Mouse (Mus musculus): ENCODE results near the gene Sf3a1. TPM values are rescaled to one million over a fixed set of nuclear protein-coding genes. Genes with fewer than 3 reads are reported as not detected.

Sf3a1 gene
- polyA plus RNA-seq, 1 experiment from 2014 or later: 68.7 TPM

- DNase-seq (peak; percentile 98), ATAC-seq (ENCODE audit: insufficient read depth) (peak; percentile 99)
- peak within 1 kb of the TSS; percentile 88 for H3K4me3 ChIP-seq (ENCODE audit: low read depth, low read length)
- peak within 1 kb of the TSS; percentile 84 for H3K4me2 ChIP-seq
- no peaks in the 10 kb centered on the region for H3K4me1 ChIP-seq (ENCODE audit: insufficient read depth)
- no peaks in the 10 kb centered on the region for H3K9me3 ChIP-seq (ENCODE audit: low read depth, low read length)
- H3K9ac ChIP-seq: peak within 1 kb of the TSS; percentile 92
- peaks cover 15% of the 10 kb centered on the region for H3K36me3 ChIP-seq (ENCODE audit: insufficient read depth)
- H3K27me3 ChIP-seq (ENCODE audit: insufficient read depth, low read length): no peaks in the 10 kb centered on the region
- H3K27ac ChIP-seq (ENCODE audit: low read depth): peak within 1 kb of the TSS; percentile 28; the same call in 1 of the 2 replicates
- TF ChIP-seq CTCF (IDR thresholded peaks at IDR 0.05; ENCODE audit: low read depth): no peak
- WGBS: under 1% methylated on average over 71 of the region's 71 CpGs
These were observed 26.6 kb downstream of the Sf3a1 start, which contains the start of gene Tbc1d10a for GRCm38 (mm10) chr11:4186486-4187317. Tbc1d10a (plus strand) TSS chr11:4186789.

GRCm38 (mm10) chr11:4187318-4187700 lies 27.2 kb downstream of the Sf3a1 start:
- H3K4me2 ChIP-seq: peak overlapping the region; percentile 84
- no peaks in the 10 kb centered on the region for H3K9me3 ChIP-seq (ENCODE audit: low read depth, low read length)
- 10% methylated on average over 9 of the region's 9 CpGs for WGBS
- H3K36me3 ChIP-seq (ENCODE audit: insufficient read depth): peaks cover 10% of the 10 kb centered on the region
- H3K27me3 ChIP-seq (ENCODE audit: insufficient read depth, low read length): no peaks in the 10 kb centered on the region
- TF ChIP-seq CTCF (IDR thresholded peaks at IDR 0.05; ENCODE audit: low read depth): no peak
- no peaks in the 10 kb centered on the region for H3K4me1 ChIP-seq (ENCODE audit: insufficient read depth)
- peak overlapping the region; percentile 88 for H3K4me3 ChIP-seq (ENCODE audit: low read depth, low read length)
- H3K9ac ChIP-seq: peak overlapping the region; percentile 92
- H3K27ac ChIP-seq (ENCODE audit: low read depth): no peak overlapping the region
- no peak for ATAC-seq (ENCODE audit: insufficient read depth)
- no peak for DNase-seq

GRCm38 (mm10) chr11:4189182-4189581 lies 29.0 kb downstream of the Sf3a1 start:
- Histone ChIP-seq H3K9me3 (ENCODE audit: low read depth, low read length) (no peaks in the 10 kb centered on the region), H3K4me1 (ENCODE audit: insufficient read depth) (no peaks in the 10 kb centered on the region), H3K4me2 (no peak overlapping the region), H3K9ac (no peak overlapping the region), H3K27me3 (ENCODE audit: insufficient read depth, low read length) (no peaks in the 10 kb centered on the region), H3K27ac (ENCODE audit: low read depth) (no peak overlapping the region), H3K36me3 (ENCODE audit: insufficient read depth) (no peaks in the 10 kb centered on the region), H3K4me3 (ENCODE audit: low read depth, low read length) (no peak overlapping the region)
- ATAC-seq (ENCODE audit: insufficient read depth): no peak
- 79% methylated on average over 6 of the region's 6 CpGs for WGBS
- TF ChIP-seq CTCF (IDR thresholded peaks at IDR 0.05; ENCODE audit: low read depth): no peak
- no peak for DNase-seq

- Histone ChIP-seq H3K4me3 (ENCODE audit: low read depth, low read length) (no peak overlapping the region), H3K27me3 (ENCODE audit: insufficient read depth, low read length) (no peaks in the 10 kb centered on the region), H3K4me1 (ENCODE audit: insufficient read depth) (no peaks in the 10 kb centered on the region), H3K4me2 (no peak overlapping the region), H3K36me3 (ENCODE audit: insufficient read depth) (no peaks in the 10 kb centered on the region), H3K9ac (peak overlapping the region; percentile 2; the same call in 1 of the 2 replicates), H3K27ac (ENCODE audit: low read depth) (no peak overlapping the region), H3K9me3 (ENCODE audit: low read depth, low read length) (no peaks in the 10 kb centered on the region)
- ATAC-seq (ENCODE audit: insufficient read depth) (no peak), DNase-seq (no peak)
- TF ChIP-seq CTCF (IDR thresholded peaks at IDR 0.05; ENCODE audit: low read depth): no peak
- WGBS: 83% methylated on average over 3 of the region's 3 CpGs
These were observed 30.5 kb downstream of the Sf3a1 start for GRCm38 (mm10) chr11:4190677-4191076.

- Histone ChIP-seq H3K27ac (ENCODE audit: low read depth) (0 out of 2 replicates have a peak overlapping the region, but pooled peaks have one; percentile 5), H3K27me3 (ENCODE audit: insufficient read depth, low read length) (no peaks in the 10 kb centered on the region), H3K36me3 (ENCODE audit: insufficient read depth) (no peaks in the 10 kb centered on the region), H3K4me2 (no peak overlapping the region), H3K4me3 (ENCODE audit: low read depth, low read length) (no peak overlapping the region), H3K9ac (no peak overlapping the region), H3K4me1 (ENCODE audit: insufficient read depth) (no peaks in the 10 kb centered on the region), H3K9me3 (ENCODE audit: low read depth, low read length) (no peaks in the 10 kb centered on the region)
- ATAC-seq (ENCODE audit: insufficient read depth) (no peak), DNase-seq (no peak)
- WGBS: 68% methylated on average over 3 of the region's 3 CpGs
- TF ChIP-seq CTCF (IDR thresholded peaks at IDR 0.05; ENCODE audit: low read depth): no peak
These were observed 32.6 kb downstream of the Sf3a1 start for GRCm38 (mm10) chr11:4192757-4193156.

- DNase-seq (no peak), ATAC-seq (ENCODE audit: insufficient read depth) (no peak)
- H3K9me3 ChIP-seq (ENCODE audit: low read depth, low read length): no peaks in the 10 kb centered on the region
- H3K4me1 ChIP-seq (ENCODE audit: insufficient read depth): no peaks in the 10 kb centered on the region
- H3K4me3 ChIP-seq (ENCODE audit: low read depth, low read length): no peak overlapping the region
- TF ChIP-seq CTCF (IDR thresholded peaks at IDR 0.05; ENCODE audit: low read depth): no peak
- H3K4me2 ChIP-seq: no peak overlapping the region
- H3K27me3 ChIP-seq (ENCODE audit: insufficient read depth, low read length): no peaks in the 10 kb centered on the region
- H3K27ac ChIP-seq (ENCODE audit: low read depth): no peak overlapping the region
- no peaks in the 10 kb centered on the region for H3K36me3 ChIP-seq (ENCODE audit: insufficient read depth)
- H3K9ac ChIP-seq: no peak overlapping the region
These were observed 33.3 kb downstream of the Sf3a1 start for GRCm38 (mm10) chr11:4193420-4193819.

- Histone ChIP-seq H3K36me3 (ENCODE audit: insufficient read depth) (no peaks in the 10 kb centered on the region), H3K9ac (no peak overlapping the region), H3K4me2 (no peak overlapping the region), H3K4me1 (ENCODE audit: insufficient read depth) (no peaks in the 10 kb centered on the region), H3K27ac (ENCODE audit: low read depth) (no peak overlapping the region), H3K27me3 (ENCODE audit: insufficient read depth, low read length) (no peaks in the 10 kb centered on the region), H3K9me3 (ENCODE audit: low read depth, low read length) (no peaks in the 10 kb centered on the region), H3K4me3 (ENCODE audit: low read depth, low read length) (no peak overlapping the region)
- ATAC-seq (ENCODE audit: insufficient read depth): no peak
- DNase-seq: no peak
- TF ChIP-seq CTCF (IDR thresholded peaks at IDR 0.05; ENCODE audit: low read depth): no peak
- WGBS: 81% methylated on average over 3 of the region's 3 CpGs
These were observed 35.5 kb downstream of the Sf3a1 start for GRCm38 (mm10) chr11:4195597-4196031.

Data from lung, embryonic 14.5 days (tissue).